Comparison of ENCODE assay signal across 27 mouse cellular contexts in genomic region chr13:58181607-58182551, GRCm38 (mm10). TPM values are rescaled to one million over a fixed set of nuclear protein-coding genes. Genes with fewer than 3 reads are reported as not detected.
DNase-seq lines count a peak whose midpoint lies in the region; ATAC-seq and TF ChIP-seq lines count a peak whose summit lies in the region.
"Had no signal": no experiment of that assay in that cellular context is flagged by ENCODE, and none has a peak within 500 bp of the region (broad histone marks: within the 10 kb centered on the region; RNA-seq: fewer than 3 reads in every experiment).

No protein-coding gene starts in this region.

- H3K4me2 ChIP-seq in kidney, embryonic 15.5 days, result no peak overlapping the region
- H3K4me2 ChIP-seq in liver, embryonic 12.5 days, result no peak overlapping the region
- H3K4me2 ChIP-seq: embryonic facial prominence, embryonic 13.5 days; lung, embryonic 15.5 days; neural tube, embryonic 12.5 days had no signal

- no peak overlapping the region for H3K4me3 ChIP-seq in kidney, embryonic 15.5 days (replicated peaks)
- no peak overlapping the region for H3K4me3 ChIP-seq in liver, embryonic 12.5 days
- no peak overlapping the region for H3K4me3 ChIP-seq in small intestine, adult 2 months (ENCODE audit: low read depth, low read length)
- H3K4me3 ChIP-seq: embryonic facial prominence, embryonic 13.5 days; layer of hippocampus, adult 2 months; lung, embryonic 15.5 days; midbrain, embryonic 10.5 days; myocyte; neural tube, embryonic 12.5 days had no signal

- H3K4me1 ChIP-seq in kidney, embryonic 15.5 days, result 0 out of 2 replicates have a peak, but pooled peaks cover 10% of the 10 kb centered on the region
- H3K4me1 ChIP-seq in liver, embryonic 12.5 days, result no peaks in the 10 kb centered on the region; the same call in 1 of the 2 replicates
- peaks cover 9% of the 10 kb centered on the region; the same call in 1 of the 2 replicates for H3K4me1 ChIP-seq in small intestine, adult 2 months (ENCODE audit: control insufficient read depth, insufficient read depth, insufficient read length, low read length)
- H3K4me1 ChIP-seq: embryonic facial prominence, embryonic 13.5 days; lung, embryonic 15.5 days; midbrain, embryonic 10.5 days; neural tube, embryonic 12.5 days had no signal

- no peak for ATAC-seq in kidney, embryonic 15.5 days (replicated peaks; ENCODE audit: low FRiP score)
- no peak for ATAC-seq in liver, embryonic 12.5 days
- ATAC-seq in cerebellum, adult (ENCODE audit: insufficient number of reproducible peaks, low FRiP score, low TSS enrichment), result no peak
- ATAC-seq: CD4-positive, CD25-positive, alpha-beta regulatory T cell, adult 4 months; forebrain, embryonic 16.5 days; hindbrain, embryonic 16.5 days had no signal

- no peak for DNase-seq in kidney, adult 18-20 months
- DNase-seq in liver, result no peak
- DNase-seq in large intestine, adult 2 months (ENCODE audit: low read depth, low spot score), result peak; percentile 27
- DNase-seq in left cerebral cortex, postnatal 36 days (ENCODE audit: low spot score in 2 of 2), result no peak
- DNase-seq: adrenal gland, postnatal 14 days; cerebellum, adult 11-12 months; cerebellum, adult 9-11 months; gastrocnemius, postnatal 10 days; heart, postnatal 14 days; left cerebral cortex, postnatal 4 days; right cerebral cortex, adult 18-20 months; thymus, adult 18-20 months; thymus, postnatal 25 days had no signal

- H3K27ac ChIP-seq in kidney, embryonic 15.5 days, result peak overlapping the region; percentile 48
- peak overlapping the region; percentile 56; the same call in 1 of the 2 replicates for H3K27ac ChIP-seq in liver, embryonic 12.5 days
- H3K27ac ChIP-seq in small intestine, adult 2 months (ENCODE audit: insufficient read depth, low read depth, low read length), result peak overlapping the region; percentile 95
- H3K27ac ChIP-seq: embryonic facial prominence, embryonic 13.5 days; layer of hippocampus, adult 2 months; lung, embryonic 15.5 days; midbrain, embryonic 10.5 days; neural tube, embryonic 12.5 days; stomach, postnatal 0 days had no signal

- no peaks in the 10 kb centered on the region for H3K9me3 ChIP-seq in kidney, embryonic 15.5 days (replicated peaks)
- no peaks in the 10 kb centered on the region for H3K9me3 ChIP-seq in liver, embryonic 12.5 days (replicated peaks)
- H3K9me3 ChIP-seq: embryonic facial prominence, embryonic 13.5 days; lung, embryonic 15.5 days; midbrain, embryonic 10.5 days; neural tube, embryonic 12.5 days had no signal

- H3K9ac ChIP-seq in kidney, embryonic 15.5 days, result no peak overlapping the region
- H3K9ac ChIP-seq in liver, embryonic 12.5 days, result no peak overlapping the region
- H3K9ac ChIP-seq: embryonic facial prominence, embryonic 13.5 days; lung, embryonic 15.5 days; neural tube, embryonic 12.5 days had no signal

- TF ChIP-seq POLR2A in small intestine, adult 2 months (IDR thresholded peaks at IDR 0.05; ENCODE audit: low read depth, low read length), result no peak

- no peaks in the 10 kb centered on the region for H3K27me3 ChIP-seq in kidney, embryonic 15.5 days
- no peaks in the 10 kb centered on the region for H3K27me3 ChIP-seq in liver, embryonic 12.5 days (replicated peaks)
- no peaks in the 10 kb centered on the region for H3K27me3 ChIP-seq in small intestine, adult 2 months (ENCODE audit: control insufficient read depth, insufficient read depth, low read length)
- H3K27me3 ChIP-seq: embryonic facial prominence, embryonic 13.5 days; lung, embryonic 15.5 days; neural tube, embryonic 12.5 days had no signal

- peaks cover 77% of the 10 kb centered on the region for H3K36me3 ChIP-seq in kidney, embryonic 15.5 days
- peaks cover 87% of the 10 kb centered on the region for H3K36me3 ChIP-seq in liver, embryonic 12.5 days
- peaks cover 46% of the 10 kb centered on the region for H3K36me3 ChIP-seq in small intestine, adult 2 months (ENCODE audit: control insufficient read depth, insufficient read depth, low read length)

- TF ChIP-seq CTCF in small intestine, adult 2 months (IDR thresholded peaks at IDR 0.05; ENCODE audit: extremely low read depth, insufficient read length, insufficient replicate concordance, low read depth, low read length), result no peak

- 66% methylated on average over 14 of the region's 14 CpGs for WGBS in kidney, embryonic 15.5 days
- 85% methylated on average over 14 of the region's 14 CpGs for WGBS in liver, embryonic 12.5 days (ENCODE audit: insufficient replicate concordance)
- 37% methylated on average over 14 of the region's 14 CpGs for WGBS in large intestine, adult 2 months
- WGBS in small intestine, adult 2 months, result 37% methylated on average over 14 of the region's 14 CpGs

- intact Hi-C loops in left cerebral cortex, postnatal 36 days (cut with DNase I), result no loop called here

RNA-seq across cellular contexts. Expression of gene Idnk, which starts 24.4 kb away (rescaled TPM):
- 37.2 and 39.4 TPM in 2 replicates for polyA plus RNA-seq in kidney, embryonic 15.5 days (2015; fragmentation: Nextera tagmentation; extraction: Ambion mirVana)
- 24.6 and 25.8 TPM in 2 replicates for polyA plus RNA-seq in liver, embryonic 12.5 days (2016; fragmentation: Nextera tagmentation; extraction: Ambion mirVana)
- 36.8 and 45.0 TPM in 2 replicates for polyA plus RNA-seq in large intestine, adult 2 months (2012; rRNA removed)
- polyA plus RNA-seq in small intestine, adult 2 months (2012; rRNA removed), result 7.9 and 18.1 TPM in 2 replicates
- 10 to 100 TPM; 27.0 to 27.1 TPM for total RNA-seq in left cerebral cortex, postnatal 36 days (2021)

RNA-seq across cellular contexts. Expression of gene Ubqln1, which starts 33.6 kb away (rescaled TPM):
- 107 and 112 TPM in 2 replicates for polyA plus RNA-seq in kidney, embryonic 15.5 days (2015; fragmentation: Nextera tagmentation; extraction: Ambion mirVana)
- polyA plus RNA-seq in liver, embryonic 12.5 days (2016; fragmentation: Nextera tagmentation; extraction: Ambion mirVana), result 83.3 and 83.6 TPM in 2 replicates
- polyA plus RNA-seq in large intestine, adult 2 months (2012; rRNA removed), result 100 and 122 TPM in 2 replicates
- 62.3 and 118 TPM in 2 replicates for polyA plus RNA-seq in small intestine, adult 2 months (2012; rRNA removed)
- total RNA-seq in left cerebral cortex, postnatal 36 days (2021), result 100 to 1,000 TPM; 137 to 144 TPM

RNA-seq across cellular contexts. Expression of gene Hnrnpa0, which starts 53.5 kb away (rescaled TPM):
- polyA plus RNA-seq in kidney, embryonic 15.5 days (2015; fragmentation: Nextera tagmentation; extraction: Ambion mirVana), result 38.6 and 41.5 TPM in 2 replicates
- polyA plus RNA-seq in liver, embryonic 12.5 days (2016; fragmentation: Nextera tagmentation; extraction: Ambion mirVana), result 12.6 and 13.7 TPM in 2 replicates
- 34.9 and 41.4 TPM in 2 replicates for polyA plus RNA-seq in large intestine, adult 2 months (2012; rRNA removed)
- polyA plus RNA-seq in small intestine, adult 2 months (2012; rRNA removed), result 44.5 and 94.1 TPM in 2 replicates
- total RNA-seq in left cerebral cortex, postnatal 36 days (2021), result 100 to 1,000 TPM; 118 to 134 TPM
